Mouse (Mus musculus): Measurements from ENCODE around the gene Muc5ac.

DNA sequence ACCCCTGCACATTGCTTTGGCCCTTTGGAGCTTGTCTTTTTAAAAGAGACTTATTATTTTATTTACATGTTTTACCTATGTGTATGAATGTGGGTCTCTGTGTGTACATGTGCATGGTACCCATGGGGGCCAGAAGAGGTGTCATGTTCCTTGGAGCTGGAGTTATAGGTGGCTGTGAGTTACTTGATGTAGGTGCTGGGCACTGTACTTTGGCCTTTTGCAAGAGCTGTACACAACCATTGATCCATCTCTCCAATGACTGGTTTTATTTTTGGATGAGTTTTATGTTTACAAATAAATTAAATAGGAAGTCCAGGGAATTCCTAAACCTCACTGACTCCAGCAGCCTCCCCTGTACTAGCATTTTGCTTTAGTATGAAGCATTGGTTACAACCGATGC, 5.5 kb downstream of the Muc5ac start:
- TF ChIP-seq CTCF (conservative IDR thresholded peaks at IDR 0.05 in 1 of 2, IDR thresholded peaks at IDR 0.05 in 1 of 2; ENCODE audit: low read depth in 2 of 2, low read length in 2 of 2) (no peak), POLR2A (IDR thresholded peaks at IDR 0.05; ENCODE audit: low read depth, low read length) (no peak), BHLHE40 (IDR thresholded peaks at IDR 0.05; ENCODE audit: low read depth, low read length) (no peak), POLR2AphosphoS2 (IDR thresholded peaks at IDR 0.05; ENCODE audit: low read depth, low read length) (no peak), CHD2 (IDR thresholded peaks at IDR 0.05; ENCODE audit: low read length) (no peak), GABPA (IDR thresholded peaks at IDR 0.05; ENCODE audit: insufficient replicate concordance, low read depth, low read length) (no peak), ZNF384 (IDR thresholded peaks at IDR 0.05; ENCODE audit: low read depth, low read length) (no peak)
